Mouse (Mus musculus) liver, postnatal 0 days (tissue): ENCODE measurements around the gene Rgs5. TPM values are rescaled to one million over a fixed set of nuclear protein-coding genes. Genes with fewer than 3 reads are reported as not detected.

ENCODE experiments used
- ATAC-seq: fragments of 200-750 bp; cut with Nextera tagmentation; 2 replicates; pipeline ENCODE4 v1.8.0; 2017; ENCODE audit warnings: mild to moderate bottlenecking, moderate library complexity
- DNase-seq: peaks from one replicate; pipeline ENCODE4 v3.0.0-alpha.2; 2016
- H3K27ac ChIP-seq: fragments of 300-500 bp; sonication (generic); 2 replicates; pipeline ENCODE4 v1.5.1; 2014; ENCODE audit warnings: antibody characterized with exemption, moderate library complexity, mild to moderate bottlenecking, low read depth
- H3K27me3 ChIP-seq: fragments of 300-500 bp; sonication (generic); 2 replicates; pipeline ENCODE4 v1.6.1; 2014; ENCODE audit warnings: low read length, control low read depth, mixed read lengths; ENCODE audit not compliant: insufficient read depth
- H3K36me3 ChIP-seq: fragments of 300-500 bp; sonication (generic); replicated peaks from 2 replicates; pipeline ENCODE4 v1.6.1; 2014; ENCODE audit warnings: mild to moderate bottlenecking, control low read depth, low read length, moderate library complexity, mixed read lengths; ENCODE audit not compliant: insufficient read depth
- H3K4me1 ChIP-seq: fragments of 300-500 bp; sonication (generic); 2 replicates; pipeline ENCODE4 v1.6.1; 2014; ENCODE audit warnings: antibody characterized with exemption, mild to moderate bottlenecking, control low read depth; ENCODE audit not compliant: insufficient read depth
- H3K4me2 ChIP-seq: fragments of 300-500 bp; sonication (generic); 2 replicates; pipeline ENCODE4 v1.6.1; 2014; ENCODE audit warnings: low read depth, mild to moderate bottlenecking, low read length, moderate library complexity, mixed read lengths
- H3K4me3 ChIP-seq: fragments of 300-500 bp; sonication (generic); 2 replicates; pipeline ENCODE4 v1.5.1; 2014; ENCODE audit warnings: low read depth, low read length
- H3K9ac ChIP-seq: fragments of 300-500 bp; sonication (generic); replicated peaks from 2 replicates; pipeline ENCODE4 v1.6.1; 2014; ENCODE audit warnings: mild to moderate bottlenecking, moderate library complexity
- H3K9me3 ChIP-seq: fragments of 300-500 bp; sonication (generic); 2 replicates; pipeline ENCODE4 v1.6.1; 2016; ENCODE audit warnings: mild to moderate bottlenecking, control low read depth, low read length, mixed read lengths
- CTCF ChIP-seq: sonication (generic); IDR thresholded peaks from 2 replicates; pipeline ENCODE4 v1.5.1; 2016; ENCODE audit warnings: antibody characterized with exemption, low read depth
- EP300 ChIP-seq: IDR thresholded peaks from 2 replicates; pipeline ENCODE4 v1.6.1; 2016; ENCODE audit warnings: antibody characterized with exemption, low read depth, mild to moderate bottlenecking
- WGBS: fragments of 180-500 bp; shearing (Covaris S2); extraction: QIAGEN DNeasy Blood & Tissue Kit; methylation state at CpG from one replicate; pipeline ENCODE4 v1.1.7; 2014; ENCODE audit not compliant: insufficient replicate concordance; 5-methylcytosine and 5-hydroxymethylcytosine counted together
- polyA plus RNA-seq: library from polyadenylated mRNA; unstranded; fragments of >200 nt; fragmentation: Nextera tagmentation; extraction: Ambion mirVana; gene quantifications from 2 replicates; pipeline ENCODE4 v1.2.1, GENCODE M21; 2015

Rgs5 gene
- polyA plus RNA-seq, 1 experiment from 2014 or later, result 0.62 TPM

- Histone ChIP-seq H3K36me3 (no peaks in the 10 kb centered on the region), H3K27me3 (no peaks in the 10 kb centered on the region), H3K9ac (no peak overlapping the region), H3K4me3 (no peak overlapping the region), H3K4me1 (no peaks in the 10 kb centered on the region), H3K4me2 (no peak overlapping the region), H3K9me3 (no peaks in the 10 kb centered on the region), H3K27ac (no peak overlapping the region)
- no peak for DNase-seq
- TF ChIP-seq CTCF (no peak), EP300 (no peak)
- WGBS, result 66% methylated on average over 9 of the region's 9 CpGs
- no peak for ATAC-seq
Measured at GRCm38 (mm10) chr1:169680455-169681208, 25.3 kb downstream of the Rgs5 start.

GRCm38 (mm10) chr1:169682775-169683497, 27.6 kb downstream of the Rgs5 start:
- peak; percentile 47 for ATAC-seq
- Histone ChIP-seq H3K4me2 (no peak overlapping the region), H3K4me1 (no peaks in the 10 kb centered on the region), H3K27ac (no peak overlapping the region), H3K27me3 (no peaks in the 10 kb centered on the region), H3K36me3 (no peaks in the 10 kb centered on the region), H3K9me3 (no peaks in the 10 kb centered on the region), H3K4me3 (no peak overlapping the region), H3K9ac (no peak overlapping the region)
- WGBS, result 56% methylated on average over 7 of the region's 7 CpGs
- DNase-seq, result no peak
- TF ChIP-seq EP300, result no peak
- no peak for TF ChIP-seq CTCF

DNA sequence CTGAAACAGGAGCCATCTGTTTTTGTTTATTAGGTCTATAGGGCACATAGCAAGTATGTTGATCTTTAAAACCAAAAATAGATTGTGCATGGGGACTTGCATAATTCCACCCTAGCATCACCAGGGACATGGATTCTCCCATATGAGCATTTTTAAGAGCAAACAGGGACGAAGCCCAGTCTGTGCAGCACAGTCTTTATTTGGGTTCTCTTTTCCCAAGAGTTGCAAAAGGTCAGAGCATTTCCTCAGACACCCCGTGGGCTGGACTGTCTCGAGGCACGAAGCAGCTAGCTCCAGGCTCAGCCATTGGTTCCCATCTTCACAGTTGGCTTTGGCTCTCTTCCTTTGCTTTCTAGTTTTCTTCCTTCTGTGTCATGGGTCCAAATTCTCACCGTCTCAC, 30.0 kb downstream of the Rgs5 start:
- H3K36me3 ChIP-seq, result no peaks in the 10 kb centered on the region
- no peak overlapping the region for H3K9ac ChIP-seq
- DNase-seq (no peak), ATAC-seq (no peak)
- no peak overlapping the region for H3K27ac ChIP-seq
- no peak for TF ChIP-seq EP300
- no peak for TF ChIP-seq CTCF
- WGBS, result 49% methylated on average over 5 of the region's 5 CpGs
- H3K27me3 ChIP-seq, result no peaks in the 10 kb centered on the region
- H3K9me3 ChIP-seq, result no peaks in the 10 kb centered on the region
- no peak overlapping the region for H3K4me2 ChIP-seq
- H3K4me3 ChIP-seq, result no peak overlapping the region
- no peaks in the 10 kb centered on the region for H3K4me1 ChIP-seq

DNA sequence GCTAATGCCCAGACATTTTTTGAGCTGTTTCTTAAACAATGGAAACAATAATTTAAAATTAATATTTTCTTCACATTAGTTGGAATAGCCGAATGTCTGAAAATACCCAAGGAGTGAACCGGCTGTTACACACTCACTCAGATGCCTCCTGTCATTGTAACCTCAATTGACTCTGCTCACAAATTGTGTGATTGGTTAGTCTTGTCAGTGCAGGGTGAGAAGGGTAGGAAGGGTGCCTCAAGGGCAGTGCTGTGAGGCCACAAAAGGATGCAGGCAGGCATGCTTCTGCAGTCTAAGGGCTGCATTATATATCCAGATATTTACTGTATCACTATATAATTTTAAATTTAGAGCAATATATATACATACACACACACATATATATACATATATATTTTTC, 37.7 kb downstream of the Rgs5 start:
- Histone ChIP-seq H3K27me3 (no peaks in the 10 kb centered on the region), H3K36me3 (no peaks in the 10 kb centered on the region), H3K9me3 (no peaks in the 10 kb centered on the region), H3K4me2 (no peak overlapping the region), H3K4me3 (no peak overlapping the region), H3K4me1 (no peaks in the 10 kb centered on the region), H3K9ac (no peak overlapping the region), H3K27ac (no peak overlapping the region)
- ATAC-seq, result no peak
- no peak for TF ChIP-seq EP300
- no peak for TF ChIP-seq CTCF
- no peak for DNase-seq
- 86% methylated on average over 2 of the region's 2 CpGs for WGBS

DNA sequence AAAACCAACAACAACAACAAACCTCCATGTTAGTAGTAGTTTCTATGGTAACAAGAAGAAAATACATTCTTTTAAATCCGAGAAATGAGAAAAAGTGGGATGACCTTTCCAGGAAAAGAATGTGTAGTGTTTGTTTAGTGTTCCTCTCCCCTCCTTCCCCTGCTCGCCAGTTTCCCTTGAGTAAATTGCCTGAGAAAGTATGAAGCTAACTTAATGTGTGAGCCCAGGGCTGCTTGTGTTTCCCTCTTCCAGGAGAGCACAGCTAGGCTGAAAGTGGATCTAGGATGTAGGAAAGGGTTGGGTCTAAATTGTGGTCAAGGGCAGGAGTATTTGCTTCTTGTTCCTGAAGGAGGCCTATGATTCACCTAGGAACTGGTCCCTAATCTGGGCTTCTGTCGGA, 38.2 kb downstream of the Rgs5 start:
- Histone ChIP-seq H3K9me3 (no peaks in the 10 kb centered on the region), H3K4me3 (no peak overlapping the region), H3K36me3 (no peaks in the 10 kb centered on the region), H3K4me2 (no peak overlapping the region), H3K27me3 (no peaks in the 10 kb centered on the region), H3K4me1 (no peaks in the 10 kb centered on the region), H3K9ac (no peak overlapping the region), H3K27ac (no peak overlapping the region)
- 64% methylated on average over 3 of the region's 3 CpGs for WGBS
- TF ChIP-seq CTCF, result no peak
- no peak for TF ChIP-seq EP300
- DNase-seq (no peak), ATAC-seq (no peak)

GRCm38 (mm10) chr1:169695356-169695755, 40.1 kb downstream of the Rgs5 start:
- DNase-seq (no peak), ATAC-seq (no peak)
- 72% methylated on average over 3 of the region's 3 CpGs for WGBS
- Histone ChIP-seq H3K4me1 (no peaks in the 10 kb centered on the region), H3K27ac (no peak overlapping the region), H3K36me3 (no peaks in the 10 kb centered on the region), H3K9ac (no peak overlapping the region), H3K4me2 (no peak overlapping the region), H3K4me3 (no peak overlapping the region), H3K9me3 (no peaks in the 10 kb centered on the region), H3K27me3 (no peaks in the 10 kb centered on the region)
- no peak for TF ChIP-seq EP300
- TF ChIP-seq CTCF, result no peak
